Mouse (Mus musculus) kidney, embryonic 16.5 days (tissue): ENCODE measurements at regions not wholly inside any gene's neighbourhood (a gene's known extent, or its start where the extent isn't known, plus 50 kb on each side); places are given as distances from the start of the nearest gene placed in this dataset.

Source experiments
- ATAC-seq: fragments of 200-750 bp; cut with Nextera tagmentation; 2 replicates; pipeline ENCODE4 v1.8.0; 2017; ENCODE audit warnings: moderate TSS enrichment; ENCODE audit not compliant: low FRiP score, low TSS enrichment
- H3K27ac ChIP-seq: fragments of 300-500 bp; sonication (generic); 2 replicates; pipeline ENCODE4 v1.5.1; 2014; ENCODE audit warnings: low read length
- H3K27me3 ChIP-seq: fragments of 300-500 bp; sonication (generic); 2 replicates; pipeline ENCODE4 v1.6.1; 2014; ENCODE audit warnings: low read length, control low read depth, mixed read lengths; ENCODE audit not compliant: insufficient read depth
- H3K36me3 ChIP-seq: fragments of 300-500 bp; sonication (generic); 2 replicates; pipeline ENCODE4 v1.6.1; 2014; ENCODE audit warnings: low read length, control low read depth, mixed read lengths; ENCODE audit not compliant: insufficient read depth
- H3K4me1 ChIP-seq: fragments of 300-500 bp; sonication (generic); 2 replicates; pipeline ENCODE4 v1.6.1; 2014; ENCODE audit warnings: low read length, control low read depth, mixed read lengths; ENCODE audit not compliant: insufficient read depth
- H3K4me2 ChIP-seq: fragments of 300-500 bp; sonication (generic); replicated peaks from 2 replicates; pipeline ENCODE4 v1.6.1; 2014; ENCODE audit warnings: low read depth, low read length
- H3K4me3 ChIP-seq: fragments of 300-500 bp; sonication (generic); 2 replicates; pipeline ENCODE4 v1.5.1; 2014; ENCODE audit warnings: mild to moderate bottlenecking, low read length
- H3K9ac ChIP-seq: fragments of 300-500 bp; sonication (generic); replicated peaks from 2 replicates; pipeline ENCODE4 v1.6.1; 2014; ENCODE audit warnings: low read length
- H3K9me3 ChIP-seq: fragments of 300-500 bp; sonication (generic); 2 replicates; pipeline ENCODE4 v1.6.1; 2016; ENCODE audit warnings: low read length, control low read depth
- WGBS: fragments of 180-500 bp; shearing (Covaris S2); extraction: QIAGEN DNeasy Blood & Tissue Kit; methylation state at CpG from one replicate; pipeline ENCODE4 v1.1.7; 2014; 5-methylcytosine and 5-hydroxymethylcytosine counted together

DNA sequence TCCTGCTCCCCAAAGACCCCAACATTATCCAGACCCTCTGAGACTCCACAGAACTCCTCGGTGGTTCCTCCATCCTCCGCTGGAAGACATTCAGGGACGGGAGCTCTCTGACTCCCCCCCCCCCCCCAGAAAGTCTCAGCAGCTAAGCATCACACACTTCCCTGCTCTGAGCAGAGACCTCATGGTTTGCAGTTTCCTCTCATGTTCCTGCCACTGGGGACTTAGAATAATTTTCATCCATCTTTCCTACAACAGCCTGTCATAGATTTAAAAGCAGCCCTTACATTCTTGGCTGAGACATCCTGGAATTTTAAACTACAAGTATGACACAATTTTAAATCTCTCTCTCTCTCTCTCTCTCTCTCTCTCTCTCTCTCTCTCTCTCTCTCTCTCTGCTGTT, 69.2 kb downstream of the Gpr65 start:
- H3K4me2 ChIP-seq = no peak overlapping the region
- no peak for ATAC-seq
- H3K27me3 ChIP-seq = no peaks in the 10 kb centered on the region
- no peak overlapping the region for H3K27ac ChIP-seq
- WGBS = 64% methylated on average over 3 of the region's 3 CpGs
- H3K4me1 ChIP-seq = no peaks in the 10 kb centered on the region
- no peak overlapping the region for H3K4me3 ChIP-seq
- no peaks in the 10 kb centered on the region for H3K9me3 ChIP-seq
- no peaks in the 10 kb centered on the region for H3K36me3 ChIP-seq
- no peak overlapping the region for H3K9ac ChIP-seq

DNA sequence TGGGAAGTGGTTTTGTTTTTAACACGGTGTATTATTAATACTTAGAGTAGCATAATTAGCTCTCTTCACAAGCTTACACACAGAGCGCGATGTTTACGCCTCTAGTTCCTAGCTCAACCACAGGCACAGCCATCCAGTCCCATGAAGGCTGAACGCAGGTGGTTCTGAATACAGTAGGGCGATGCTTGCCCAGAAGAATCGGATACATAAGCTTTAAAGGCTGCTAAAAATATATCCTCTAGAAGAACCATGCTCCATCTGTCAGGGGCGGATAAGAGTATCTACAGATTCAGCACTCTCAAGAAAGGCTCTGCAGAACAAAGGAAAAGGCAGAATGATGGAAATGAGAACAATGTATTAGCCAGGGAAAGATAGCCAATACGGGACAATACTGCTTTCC, 71.1 kb downstream of the Gpr65 start:
- no peaks in the 10 kb centered on the region for H3K4me1 ChIP-seq
- no peaks in the 10 kb centered on the region for H3K9me3 ChIP-seq
- H3K4me2 ChIP-seq = no peak overlapping the region
- no peaks in the 10 kb centered on the region for H3K27me3 ChIP-seq
- H3K4me3 ChIP-seq = no peak overlapping the region
- ATAC-seq = no peak
- H3K36me3 ChIP-seq = no peaks in the 10 kb centered on the region
- no peak overlapping the region for H3K9ac ChIP-seq
- H3K27ac ChIP-seq = no peak overlapping the region
- WGBS = 89% methylated on average over 9 of the region's 9 CpGs

DNA sequence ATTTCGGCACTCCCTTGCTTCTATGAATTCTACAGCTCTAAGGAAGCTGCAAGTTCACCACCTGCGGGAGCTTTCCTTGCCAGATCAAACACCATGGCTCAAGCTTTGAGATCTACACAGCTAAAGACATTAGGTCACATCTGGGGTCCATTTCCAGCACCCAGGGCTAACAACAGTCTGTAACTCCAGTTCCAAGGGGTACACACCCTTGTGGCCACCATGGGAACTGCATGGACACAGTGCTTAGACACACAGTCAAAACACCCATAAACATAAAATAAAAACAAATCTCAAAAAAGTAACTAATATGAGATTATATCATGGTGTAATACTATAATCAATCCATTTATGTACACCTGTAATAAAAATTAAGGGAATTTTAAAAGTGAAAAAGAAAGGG, 73.7 kb downstream of the Gpr65 start:
- H3K9ac ChIP-seq = no peak overlapping the region
- no peaks in the 10 kb centered on the region for H3K27me3 ChIP-seq
- no peaks in the 10 kb centered on the region for H3K9me3 ChIP-seq
- no peaks in the 10 kb centered on the region for H3K4me1 ChIP-seq
- H3K27ac ChIP-seq = no peak overlapping the region
- no peak overlapping the region for H3K4me3 ChIP-seq
- no peaks in the 10 kb centered on the region for H3K36me3 ChIP-seq
- WGBS = 100% methylated on average over 2 of the region's 2 CpGs
- H3K4me2 ChIP-seq = no peak overlapping the region
- no peak for ATAC-seq

DNA sequence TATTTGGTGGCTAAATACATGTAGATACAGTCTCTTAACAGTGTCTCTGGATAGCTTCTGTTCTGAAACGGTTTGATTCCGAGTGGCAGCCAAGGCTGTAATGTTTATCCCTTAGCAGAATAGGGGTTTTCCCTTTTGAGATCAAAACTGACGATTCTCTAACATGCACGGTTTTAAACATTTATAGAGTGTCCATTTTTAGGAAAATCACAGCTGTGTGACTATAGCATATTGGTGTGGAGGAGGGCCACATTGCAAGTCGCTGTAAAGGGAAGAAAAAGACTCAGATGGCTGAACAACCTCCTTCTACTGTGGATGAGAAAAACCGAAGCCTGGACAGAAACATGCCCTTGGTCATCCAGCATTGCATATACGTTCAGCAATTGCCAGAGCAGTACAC, 75.2 kb downstream of the Gpr65 start:
- no peak overlapping the region for H3K27ac ChIP-seq
- no peaks in the 10 kb centered on the region for H3K4me1 ChIP-seq
- 79% methylated on average over 7 of the region's 7 CpGs for WGBS
- no peak overlapping the region for H3K4me2 ChIP-seq
- no peaks in the 10 kb centered on the region for H3K9me3 ChIP-seq
- H3K4me3 ChIP-seq = no peak overlapping the region
- H3K9ac ChIP-seq = no peak overlapping the region
- ATAC-seq = no peak
- no peaks in the 10 kb centered on the region for H3K27me3 ChIP-seq
- H3K36me3 ChIP-seq = no peaks in the 10 kb centered on the region

DNA sequence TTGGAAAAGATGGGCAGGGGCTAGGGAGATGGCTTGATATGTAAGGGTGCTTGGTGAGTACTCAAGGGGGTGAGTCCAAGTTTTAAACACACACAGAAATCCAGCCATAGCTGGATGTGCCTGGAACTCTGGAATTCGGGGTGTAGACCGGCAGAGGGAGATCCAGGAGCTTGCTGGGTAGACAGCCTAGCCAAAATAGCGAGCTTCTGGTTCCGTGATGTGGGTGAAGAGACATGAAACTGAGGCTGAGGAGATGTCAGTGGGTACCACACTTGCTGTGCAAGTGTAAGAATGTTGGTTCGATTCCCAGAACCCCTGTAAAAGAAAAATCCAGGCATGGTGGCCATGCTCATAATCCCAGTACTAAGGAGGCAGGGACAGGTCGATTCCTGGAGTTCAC, 78.6 kb downstream of the Gpr65 start:
- H3K9me3 ChIP-seq = no peaks in the 10 kb centered on the region
- no peaks in the 10 kb centered on the region for H3K4me1 ChIP-seq
- H3K27ac ChIP-seq = no peak overlapping the region
- ATAC-seq = no peak
- no peaks in the 10 kb centered on the region for H3K36me3 ChIP-seq
- H3K9ac ChIP-seq = no peak overlapping the region
- H3K4me2 ChIP-seq = no peak overlapping the region
- no peak overlapping the region for H3K4me3 ChIP-seq
- no peaks in the 10 kb centered on the region for H3K27me3 ChIP-seq
- 91% methylated on average over 6 of the region's 6 CpGs for WGBS

DNA sequence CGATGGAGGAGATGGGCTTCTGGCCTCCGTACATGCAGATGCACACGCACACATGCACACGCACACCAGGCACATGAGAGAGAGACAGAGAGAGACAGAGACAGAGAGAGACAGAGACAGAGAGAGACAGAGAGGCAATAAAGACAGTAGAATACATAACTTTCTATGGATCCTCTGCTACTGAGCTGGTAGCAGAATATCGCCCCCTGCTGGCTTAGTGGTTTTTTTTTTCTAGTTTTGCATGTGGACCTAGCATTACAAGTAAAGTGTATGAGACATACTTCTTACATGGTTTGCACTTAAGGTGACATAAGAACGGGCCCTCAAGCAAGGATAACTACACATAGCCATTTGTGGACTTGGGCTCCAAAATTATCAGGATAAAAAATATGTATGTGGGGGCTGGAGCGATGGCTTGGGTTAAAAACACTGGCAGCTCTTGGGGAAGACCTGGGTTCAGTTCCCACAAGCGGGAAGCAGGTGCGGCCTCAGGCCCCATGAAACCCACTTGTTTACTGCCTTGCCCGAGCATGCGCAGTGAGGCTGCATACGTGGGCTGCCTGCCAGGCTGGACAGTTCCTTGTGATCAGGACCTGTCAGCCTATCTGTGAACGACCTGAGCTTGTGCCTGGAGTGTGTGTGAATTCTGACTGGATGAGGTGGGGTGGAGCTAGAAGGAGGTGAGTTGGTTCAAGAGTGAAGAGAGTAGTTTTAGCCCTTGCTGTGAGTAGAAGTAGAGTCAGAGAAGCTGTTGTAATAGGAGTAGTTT, 79.3 kb downstream of the Gpr65 start:
- H3K9ac ChIP-seq = no peak overlapping the region
- H3K4me3 ChIP-seq = no peak overlapping the region
- H3K4me1 ChIP-seq = no peaks in the 10 kb centered on the region
- no peak for ATAC-seq
- H3K9me3 ChIP-seq = no peaks in the 10 kb centered on the region
- H3K36me3 ChIP-seq = no peaks in the 10 kb centered on the region
- H3K27ac ChIP-seq = no peak overlapping the region
- H3K4me2 ChIP-seq = no peak overlapping the region
- H3K27me3 ChIP-seq = no peaks in the 10 kb centered on the region
- WGBS = 76% methylated on average over 13 of the region's 13 CpGs

DNA sequence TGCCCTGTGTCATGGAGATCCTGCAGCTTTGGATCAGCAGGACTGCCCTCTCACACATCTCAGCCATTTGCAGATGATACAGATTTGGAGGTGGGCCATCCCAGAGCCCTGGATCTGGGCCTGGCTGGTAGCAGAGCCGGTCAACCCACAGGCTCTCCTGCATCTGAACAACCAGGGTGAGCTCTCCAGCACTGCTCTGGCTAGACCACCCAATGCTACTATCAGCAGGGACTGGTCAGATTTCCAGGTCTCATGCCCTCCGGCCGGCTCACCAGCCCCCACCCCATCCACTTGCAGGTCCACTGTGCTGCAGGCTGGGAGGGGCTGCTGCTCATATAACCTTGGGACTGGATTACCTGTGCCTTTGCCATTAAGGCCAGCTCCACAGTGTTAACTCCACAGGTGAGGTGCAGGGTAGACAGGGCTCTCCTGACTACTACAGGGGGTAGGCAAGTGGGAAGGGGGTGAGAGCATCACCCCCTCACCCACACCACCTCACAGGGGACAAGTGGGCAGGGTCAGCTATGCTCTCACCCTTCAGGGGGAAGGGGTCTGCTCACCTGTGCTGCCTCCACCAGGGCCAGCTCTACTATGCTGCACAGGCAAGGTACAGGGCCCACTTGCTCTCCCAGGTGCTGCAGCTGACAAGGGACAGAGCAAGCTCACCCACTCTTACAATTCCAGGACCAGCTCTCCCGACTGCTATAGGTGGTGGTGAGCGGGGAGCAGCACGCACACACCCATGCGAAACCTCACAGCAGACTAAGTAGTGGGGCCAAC, 81.6 kb downstream of the Gpr65 start:
- no peaks in the 10 kb centered on the region for H3K4me1 ChIP-seq
- peak; percentile 46; the same call in 1 of the 2 replicates for ATAC-seq
- no peak overlapping the region for H3K9ac ChIP-seq
- no peak overlapping the region for H3K27ac ChIP-seq
- 94% methylated on average over 7 of the region's 7 CpGs for WGBS
- no peak overlapping the region for H3K4me2 ChIP-seq
- no peaks in the 10 kb centered on the region for H3K27me3 ChIP-seq
- no peak overlapping the region for H3K4me3 ChIP-seq
- H3K9me3 ChIP-seq = no peaks in the 10 kb centered on the region
- no peaks in the 10 kb centered on the region for H3K36me3 ChIP-seq

DNA sequence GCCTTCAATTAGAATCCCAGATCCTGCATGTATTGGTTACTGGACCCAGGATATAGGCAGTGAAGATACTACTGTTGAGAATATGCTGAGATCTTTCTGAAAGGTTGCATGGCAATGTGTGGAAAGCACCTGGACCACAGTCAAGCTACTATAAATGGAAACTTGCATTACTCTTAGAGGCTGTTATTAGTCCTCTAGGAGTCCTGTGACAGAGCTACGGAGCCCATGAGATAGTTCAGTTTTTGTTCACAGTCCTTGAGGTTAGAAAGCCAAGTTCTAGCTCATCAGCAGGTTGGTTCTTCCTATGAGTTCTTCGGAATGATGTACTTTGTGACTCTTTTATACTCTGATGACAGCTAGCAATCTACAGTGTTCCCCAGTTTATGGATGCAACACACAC, 84.0 kb downstream of the Gpr65 start:
- no peaks in the 10 kb centered on the region for H3K9me3 ChIP-seq
- 91% methylated on average over 2 of the region's 2 CpGs for WGBS
- no peak overlapping the region for H3K27ac ChIP-seq
- H3K4me1 ChIP-seq = no peaks in the 10 kb centered on the region
- no peak for ATAC-seq
- H3K4me2 ChIP-seq = no peak overlapping the region
- no peak overlapping the region for H3K9ac ChIP-seq
- no peak overlapping the region for H3K4me3 ChIP-seq
- no peaks in the 10 kb centered on the region for H3K27me3 ChIP-seq
- H3K36me3 ChIP-seq = no peaks in the 10 kb centered on the region

DNA sequence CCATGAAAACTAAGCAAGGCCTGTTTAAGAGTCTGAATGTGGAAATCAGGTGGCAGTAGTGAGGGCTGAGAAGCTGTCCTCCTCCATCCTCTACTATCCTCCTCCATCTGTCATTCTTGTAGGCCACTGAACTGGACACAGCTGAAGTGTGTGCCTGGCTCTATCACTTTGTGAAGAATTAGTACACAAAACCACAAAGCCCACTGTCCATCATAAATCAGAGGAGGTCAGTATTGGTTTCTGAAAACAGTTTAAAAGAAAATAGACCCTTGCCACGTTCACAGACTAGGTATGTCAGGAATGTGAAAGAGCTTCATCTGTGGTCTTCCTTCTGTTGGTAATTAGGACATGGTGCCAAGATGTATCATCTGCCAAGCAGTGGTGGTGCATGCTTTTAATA, 86.1 kb downstream of the Gpr65 start:
- Histone ChIP-seq H3K36me3 (no peaks in the 10 kb centered on the region), H3K27me3 (no peaks in the 10 kb centered on the region), H3K4me2 (no peak overlapping the region), H3K9me3 (no peaks in the 10 kb centered on the region), H3K27ac (no peak overlapping the region), H3K4me1 (no peaks in the 10 kb centered on the region), H3K4me3 (no peak overlapping the region), H3K9ac (no peak overlapping the region)
- 57% methylated on average over 1 of the region's 1 CpGs for WGBS
- no peak for ATAC-seq

DNA sequence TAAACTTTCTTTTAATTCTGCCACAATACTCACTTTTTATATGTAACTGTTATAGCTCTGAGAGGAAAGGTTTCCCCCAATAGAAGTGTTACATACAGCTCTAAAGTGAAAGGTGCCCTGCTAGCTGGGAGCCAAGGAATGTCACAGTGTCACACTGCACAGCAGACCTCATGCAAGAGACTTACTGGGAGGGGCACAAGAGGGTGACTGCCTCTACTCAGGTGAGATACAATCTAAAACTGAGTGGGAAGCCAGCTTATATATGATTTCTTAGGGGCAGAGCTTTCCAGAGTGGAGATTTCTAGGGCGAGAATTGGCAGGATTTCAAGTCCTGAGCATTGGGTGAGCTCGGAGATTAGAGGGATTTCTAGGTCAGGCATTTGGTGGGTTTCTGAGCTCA, 99.1 kb downstream of the Gpr65 start:
- no peak overlapping the region for H3K9ac ChIP-seq
- ATAC-seq = no peak
- no peaks in the 10 kb centered on the region for H3K36me3 ChIP-seq

More for the DNA sequence above, 99.1 kb downstream of the Gpr65 start:
- H3K27ac ChIP-seq = no peak overlapping the region
- H3K9me3 ChIP-seq = no peaks in the 10 kb centered on the region
- WGBS = 78% methylated on average over 2 of the region's 2 CpGs
- no peaks in the 10 kb centered on the region for H3K4me1 ChIP-seq
- H3K27me3 ChIP-seq = no peaks in the 10 kb centered on the region
- no peak overlapping the region for H3K4me3 ChIP-seq
- H3K4me2 ChIP-seq = no peak overlapping the region
